Mouse (Mus musculus): ENCODE measurements around the gene Tedc1.

Gene Tedc1

GRCm38 (mm10) chr12:113205251-113205942, 49.2 kb downstream of the Tedc1 start:
- DNase-seq = peak in 1 of 2 experiments; percentile 26

DNA sequence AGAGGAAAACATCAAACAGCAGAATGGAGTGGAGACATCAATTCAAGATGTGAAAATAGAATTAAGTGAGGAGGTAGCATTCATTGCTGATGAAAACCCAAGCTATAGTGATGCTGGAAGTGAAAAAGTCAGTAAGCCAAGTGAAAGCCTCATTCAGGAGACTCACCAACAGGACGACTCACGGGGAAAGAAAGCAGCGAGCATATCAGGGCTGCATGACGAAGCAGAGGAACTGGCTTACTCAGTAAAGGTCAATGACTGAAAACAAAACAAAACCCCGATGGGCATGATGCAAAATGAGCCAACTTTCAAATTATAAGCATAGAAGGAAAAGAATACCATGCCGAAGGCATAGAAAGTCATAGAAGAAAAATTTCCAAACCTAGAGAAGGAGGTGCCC, 51.5 kb downstream of the Tedc1 start:
- DNase-seq = no peak

DNA sequence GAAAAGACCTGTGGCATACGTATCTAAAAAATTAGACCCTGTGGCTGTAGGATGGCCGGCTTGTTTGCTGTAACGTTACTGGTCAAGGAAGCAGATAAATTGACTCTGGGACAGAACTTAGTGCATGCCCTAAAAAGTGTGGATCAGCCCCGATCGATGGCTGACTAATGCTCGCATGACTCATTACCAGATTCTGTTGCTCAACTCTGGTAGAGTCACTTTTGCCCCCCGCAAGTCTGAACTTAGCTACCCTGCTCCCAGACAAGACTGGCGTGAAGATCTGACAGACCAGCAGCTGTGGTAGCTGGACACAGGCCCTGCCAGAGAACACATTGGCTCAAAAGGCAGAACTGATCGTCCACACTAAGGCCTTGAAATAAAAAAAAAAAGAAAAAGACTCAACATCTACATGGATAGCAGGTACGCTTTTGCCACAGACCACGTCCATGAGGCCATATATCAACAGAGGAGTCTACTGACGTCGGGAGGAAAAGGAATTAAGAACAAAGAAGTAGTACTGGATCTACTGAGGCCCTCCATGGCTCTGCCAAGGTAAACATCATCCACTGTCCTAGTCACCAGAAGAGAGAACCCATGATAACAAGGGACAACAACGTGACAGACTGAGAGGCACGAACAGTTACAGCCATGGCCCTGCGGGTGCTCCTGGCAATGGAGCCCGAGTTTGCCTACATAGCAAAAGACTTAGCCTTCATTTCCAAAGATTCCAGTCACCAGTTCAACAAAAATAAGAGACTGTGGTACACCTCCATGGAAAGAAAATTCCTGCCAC, 54.6 kb downstream of the Tedc1 start:
- DNase-seq = no peak

GRCm38 (mm10) chr12:113211772-113212171, 55.6 kb downstream of the Tedc1 start:
- no peak for DNase-seq

- no peak for DNase-seq
Measured at GRCm38 (mm10) chr12:113212326-113212924, 56.2 kb downstream of the Tedc1 start.

GRCm38 (mm10) chr12:113213226-113213625, 57.0 kb downstream of the Tedc1 start:
- DNase-seq = no peak

DNA sequence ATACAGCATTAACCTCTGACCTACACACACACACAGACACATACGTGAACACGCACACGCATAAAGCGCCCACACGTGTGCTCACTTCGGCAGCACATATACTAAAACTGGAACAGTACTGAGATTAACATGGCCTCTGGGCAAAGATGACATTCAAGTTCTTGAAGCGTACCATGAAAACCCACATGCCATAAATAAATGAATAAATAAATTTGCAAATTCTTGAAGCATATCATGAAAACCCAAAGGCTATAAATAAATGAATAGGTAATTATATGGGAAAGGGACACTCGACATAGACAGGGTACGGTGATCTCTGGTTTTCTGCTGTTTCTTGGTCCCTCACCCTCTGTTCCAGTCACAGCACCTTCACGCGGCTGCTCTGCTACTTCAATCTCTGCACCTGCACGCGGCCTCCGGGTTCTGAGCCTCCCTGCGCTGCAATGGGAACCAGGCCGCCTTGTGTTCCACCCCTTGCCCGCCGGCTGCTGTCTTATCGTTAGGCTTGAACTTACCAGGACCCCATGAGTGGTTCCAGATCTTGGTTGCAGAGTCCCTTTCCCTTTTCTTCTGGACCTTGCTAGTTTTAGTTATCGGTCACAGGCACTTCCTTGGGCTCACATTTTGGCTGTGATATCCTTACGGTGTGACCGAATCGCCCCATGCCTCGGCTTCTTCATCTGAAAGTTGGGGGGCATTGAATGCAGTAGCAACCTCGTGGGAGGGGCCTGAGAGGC, 58.0 kb downstream of the Tedc1 start:
- DNase-seq = no peak

- DNase-seq = no peak
Measured at GRCm38 (mm10) chr12:113214972-113215666, 58.9 kb downstream of the Tedc1 start.

Measured in B cell, adult 2 months (primary cell).